Mouse (Mus musculus): ENCODE results near the gene Iqcn. TPM values are rescaled to one million over a fixed set of nuclear protein-coding genes. Genes with fewer than 3 reads are reported as not detected.

Gene Iqcn
- polyA plus RNA-seq, 1 experiment, result not detected

- Histone ChIP-seq H3K4me1 (ENCODE audit: control insufficient read depth, insufficient read depth, low read length) (0 out of 2 replicates have a peak, but pooled peaks cover 7% of the 10 kb centered on the region), H3K27ac (ENCODE audit: insufficient read depth, low read length) (no peak overlapping the region), H3K4me3 (ENCODE audit: insufficient read depth, low read length) (no peak overlapping the region)
- TF ChIP-seq POLR2A (IDR thresholded peaks at IDR 0.05; ENCODE audit: low read depth, low read length) (no peak), CTCF (IDR thresholded peaks at IDR 0.05; ENCODE audit: borderline replicate concordance, insufficient read depth, low read length) (no peak)
These were observed 27.9 kb upstream of the Iqcn start for GRCm38 (mm10) chr8:70675336-70675735.

- TF ChIP-seq POLR2A (IDR thresholded peaks at IDR 0.05; ENCODE audit: low read depth, low read length) (no peak), CTCF (IDR thresholded peaks at IDR 0.05; ENCODE audit: borderline replicate concordance, insufficient read depth, low read length) (no peak)
- Histone ChIP-seq H3K4me3 (ENCODE audit: insufficient read depth, low read length) (no peak overlapping the region), H3K4me1 (ENCODE audit: control insufficient read depth, insufficient read depth, low read length) (peaks cover 11% of the 10 kb centered on the region; the same call in 1 of the 2 replicates), H3K27ac (ENCODE audit: insufficient read depth, low read length) (no peak overlapping the region)
These were observed 25.7 kb upstream of the Iqcn start for GRCm38 (mm10) chr8:70677451-70678080.

GRCm38 (mm10) chr8:70678679-70679078, 24.6 kb upstream of the Iqcn start:
- no peak overlapping the region for H3K4me3 ChIP-seq (ENCODE audit: insufficient read depth, low read length)
- TF ChIP-seq POLR2A (IDR thresholded peaks at IDR 0.05; ENCODE audit: low read depth, low read length), result no peak
- TF ChIP-seq CTCF (IDR thresholded peaks at IDR 0.05; ENCODE audit: borderline replicate concordance, insufficient read depth, low read length), result no peak
- H3K27ac ChIP-seq (ENCODE audit: insufficient read depth, low read length), result no peak overlapping the region
- H3K4me1 ChIP-seq (ENCODE audit: control insufficient read depth, insufficient read depth, low read length), result peaks cover 11% of the 10 kb centered on the region; the same call in 1 of the 2 replicates

GRCm38 (mm10) chr8:70679404-70679803, 23.9 kb upstream of the Iqcn start:
- Histone ChIP-seq H3K4me3 (ENCODE audit: insufficient read depth, low read length) (no peak overlapping the region), H3K27ac (ENCODE audit: insufficient read depth, low read length) (no peak overlapping the region), H3K4me1 (ENCODE audit: control insufficient read depth, insufficient read depth, low read length) (peaks cover 7% of the 10 kb centered on the region; the same call in 1 of the 2 replicates)
- no peak for TF ChIP-seq CTCF (IDR thresholded peaks at IDR 0.05; ENCODE audit: borderline replicate concordance, insufficient read depth, low read length)
- TF ChIP-seq POLR2A (IDR thresholded peaks at IDR 0.05; ENCODE audit: low read depth, low read length), result no peak

- peaks cover 8% of the 10 kb centered on the region for H3K4me1 ChIP-seq (ENCODE audit: control insufficient read depth, insufficient read depth, low read length)
- no peak overlapping the region for H3K4me3 ChIP-seq (ENCODE audit: insufficient read depth, low read length)
- no peak for TF ChIP-seq POLR2A (IDR thresholded peaks at IDR 0.05; ENCODE audit: low read depth, low read length)
- TF ChIP-seq CTCF (IDR thresholded peaks at IDR 0.05; ENCODE audit: borderline replicate concordance, insufficient read depth, low read length), result no peak
- no peak overlapping the region for H3K27ac ChIP-seq (ENCODE audit: insufficient read depth, low read length)
These were observed 23.2 kb upstream of the Iqcn start for GRCm38 (mm10) chr8:70680039-70680438.

GRCm38 (mm10) chr8:70681410-70681809, 21.8 kb upstream of the Iqcn start:
- H3K27ac ChIP-seq (ENCODE audit: insufficient read depth, low read length), result 0 out of 2 replicates have a peak overlapping the region, but pooled peaks have one; percentile 49
- H3K4me1 ChIP-seq (ENCODE audit: control insufficient read depth, insufficient read depth, low read length), result peaks cover 8% of the 10 kb centered on the region
- no peak for TF ChIP-seq POLR2A (IDR thresholded peaks at IDR 0.05; ENCODE audit: low read depth, low read length)
- no peak for TF ChIP-seq CTCF (IDR thresholded peaks at IDR 0.05; ENCODE audit: borderline replicate concordance, insufficient read depth, low read length)
- no peak overlapping the region for H3K4me3 ChIP-seq (ENCODE audit: insufficient read depth, low read length)

- TF ChIP-seq CTCF (IDR thresholded peaks at IDR 0.05; ENCODE audit: borderline replicate concordance, insufficient read depth, low read length), result no peak
- peak; percentile 49; the same call in 1 of the 2 replicates for TF ChIP-seq POLR2A (IDR thresholded peaks at IDR 0.05; ENCODE audit: low read depth, low read length)
- H3K4me1 ChIP-seq (ENCODE audit: control insufficient read depth, insufficient read depth, low read length), result peaks cover 8% of the 10 kb centered on the region
- no peak overlapping the region for H3K4me3 ChIP-seq (ENCODE audit: insufficient read depth, low read length)
- H3K27ac ChIP-seq (ENCODE audit: insufficient read depth, low read length), result peak overlapping the region; percentile 49
These were observed 21.1 kb upstream of the Iqcn start for GRCm38 (mm10) chr8:70682193-70682592.

- H3K4me3 ChIP-seq (ENCODE audit: insufficient read depth, low read length), result no peak overlapping the region
- H3K4me1 ChIP-seq (ENCODE audit: control insufficient read depth, insufficient read depth, low read length), result peaks cover 8% of the 10 kb centered on the region
- peak overlapping the region; percentile 36 for H3K27ac ChIP-seq (ENCODE audit: insufficient read depth, low read length)
- TF ChIP-seq CTCF (IDR thresholded peaks at IDR 0.05; ENCODE audit: borderline replicate concordance, insufficient read depth, low read length) (no peak), POLR2A (IDR thresholded peaks at IDR 0.05; ENCODE audit: low read depth, low read length) (no peak)
These were observed 20.6 kb upstream of the Iqcn start for GRCm38 (mm10) chr8:70682692-70683091.

GRCm38 (mm10) chr8:70684291-70684690, 19.0 kb upstream of the Iqcn start:
- TF ChIP-seq CTCF (IDR thresholded peaks at IDR 0.05; ENCODE audit: borderline replicate concordance, insufficient read depth, low read length) (no peak), POLR2A (IDR thresholded peaks at IDR 0.05; ENCODE audit: low read depth, low read length) (no peak)

GRCm38 (mm10) chr8:70687576-70687975, 15.7 kb upstream of the Iqcn start:
- TF ChIP-seq POLR2A (IDR thresholded peaks at IDR 0.05; ENCODE audit: low read depth, low read length) (no peak), CTCF (IDR thresholded peaks at IDR 0.05; ENCODE audit: borderline replicate concordance, insufficient read depth, low read length) (no peak)
- Histone ChIP-seq H3K27ac (ENCODE audit: insufficient read depth, low read length) (no peak overlapping the region), H3K4me1 (ENCODE audit: control insufficient read depth, insufficient read depth, low read length) (peaks cover 3% of the 10 kb centered on the region; the same call in 1 of the 2 replicates), H3K4me3 (ENCODE audit: insufficient read depth, low read length) (no peak overlapping the region)

More at GRCm38 (mm10) chr8:70684291-70684690, 19.0 kb upstream of the Iqcn start:
- Histone ChIP-seq H3K4me1 (ENCODE audit: control insufficient read depth, insufficient read depth, low read length) (peaks cover 8% of the 10 kb centered on the region), H3K4me3 (ENCODE audit: insufficient read depth, low read length) (no peak overlapping the region), H3K27ac (ENCODE audit: insufficient read depth, low read length) (no peak overlapping the region)
